8 mouse cellular contexts compared by ENCODE assay signal in genomic region chr11:106007821-106008220, GRCm38 (mm10). TPM values are rescaled to one million over a fixed set of nuclear protein-coding genes. Genes with fewer than 3 reads are reported as not detected.
A peak's percentile ranks its signal among the peaks of the same experiment; 100 is the strongest.
DNase-seq lines count a peak whose midpoint lies in the region; ATAC-seq lines count a peak whose summit lies in the region.

Kcnh6 (plus strand) TSS chr11:106008124.

- H3K9ac ChIP-seq in forebrain, embryonic 15.5 days (replicated peaks): no peak within 1 kb of the TSS; the same call in 1 of the 2 replicates
- H3K9ac ChIP-seq in hindbrain, embryonic 13.5 days: peak within 1 kb of the TSS; percentile 46; the same call in 1 of the 2 replicates
- H3K9ac ChIP-seq in midbrain, embryonic 16.5 days (ENCODE audit: low read depth, low read length): peak within 1 kb of the TSS; percentile 55

- intact Hi-C loops in left cerebral cortex, postnatal 4 days (cut with DNase I): no loop called here
- intact Hi-C loops in left cerebral cortex, postnatal 25 days (cut with DNase I): no loop called here

- peaks cover 5% of the 10 kb centered on the region for H3K4me1 ChIP-seq in forebrain, embryonic 15.5 days
- peaks cover 36% of the 10 kb centered on the region for H3K4me1 ChIP-seq in hindbrain, embryonic 13.5 days (replicated peaks)
- no peaks in the 10 kb centered on the region for H3K4me1 ChIP-seq in midbrain, embryonic 16.5 days (ENCODE audit: control insufficient read depth, insufficient read depth, low read length)

- no peaks in the 10 kb centered on the region for H3K27me3 ChIP-seq in forebrain, embryonic 15.5 days
- H3K27me3 ChIP-seq in hindbrain, embryonic 13.5 days: peaks cover 29% of the 10 kb centered on the region
- peaks cover 2% of the 10 kb centered on the region; the same call in 1 of the 2 replicates for H3K27me3 ChIP-seq in midbrain, embryonic 16.5 days (ENCODE audit: control insufficient read depth, insufficient read depth, low read depth, low read length)

- no peak within 1 kb of the TSS for H3K4me3 ChIP-seq in forebrain, embryonic 15.5 days
- H3K4me3 ChIP-seq in hindbrain, embryonic 13.5 days: peak within 1 kb of the TSS; percentile 19
- peak within 1 kb of the TSS; percentile 13; the same call in 1 of the 2 replicates for H3K4me3 ChIP-seq in midbrain, embryonic 16.5 days (ENCODE audit: low read depth, low read length)

- H3K27ac ChIP-seq in forebrain, embryonic 15.5 days (replicated peaks): no peak within 1 kb of the TSS
- no peak within 1 kb of the TSS for H3K27ac ChIP-seq in hindbrain, embryonic 13.5 days
- H3K27ac ChIP-seq in midbrain, embryonic 16.5 days (ENCODE audit: low read length): no peak within 1 kb of the TSS

- H3K4me2 ChIP-seq in forebrain, embryonic 15.5 days (replicated peaks): peak within 1 kb of the TSS; percentile 39
- H3K4me2 ChIP-seq in hindbrain, embryonic 13.5 days: peak within 1 kb of the TSS; percentile 52
- H3K4me2 ChIP-seq in midbrain, embryonic 16.5 days (ENCODE audit: low read length): peak within 1 kb of the TSS; percentile 53

- peak; percentile 46 for DNase-seq in left cerebral cortex, postnatal 4 days
- DNase-seq in left cerebral cortex, postnatal 25 days (ENCODE audit: low spot score in 2 of 2): no peak
- DNase-seq in liver: peak; percentile 75
- DNase-seq in testis, postnatal 10 days (ENCODE audit: low spot score): peak; percentile 90
- DNase-seq in layer of hippocampus, adult 8-10 months (ENCODE audit: low spot score in 2 of 2): no peak

- 1% methylated on average over 25 of the region's 25 CpGs for WGBS in forebrain, embryonic 15.5 days
- WGBS in hindbrain, embryonic 13.5 days: 1% methylated on average over 25 of the region's 25 CpGs
- WGBS in midbrain, embryonic 16.5 days: under 1% methylated on average over 23 of the region's 25 CpGs

- H3K9me3 ChIP-seq in forebrain, embryonic 15.5 days: no peaks in the 10 kb centered on the region
- no peaks in the 10 kb centered on the region for H3K9me3 ChIP-seq in hindbrain, embryonic 13.5 days
- no peaks in the 10 kb centered on the region for H3K9me3 ChIP-seq in midbrain, embryonic 16.5 days (replicated peaks; ENCODE audit: control insufficient read depth, low read length, poor library complexity, severe bottlenecking)

- no peaks in the 10 kb centered on the region for H3K36me3 ChIP-seq in forebrain, embryonic 15.5 days
- no peaks in the 10 kb centered on the region for H3K36me3 ChIP-seq in hindbrain, embryonic 13.5 days
- no peaks in the 10 kb centered on the region for H3K36me3 ChIP-seq in midbrain, embryonic 16.5 days (ENCODE audit: control insufficient read depth, insufficient read depth, low read length)

- no peak for ATAC-seq in forebrain, embryonic 15.5 days (replicated peaks)
- ATAC-seq in hindbrain, embryonic 13.5 days (ENCODE audit: low FRiP score): no peak
- 0 out of 2 replicates have a peak, but pooled peaks have one; percentile 5 for ATAC-seq in midbrain, embryonic 16.5 days

RNA-seq across cellular contexts. Expression of gene Kcnh6, which starts in this region (rescaled TPM):
- total RNA-seq in left cerebral cortex, postnatal 4 days (2021): 1 to 10 TPM; 1.4 to 1.7 TPM
- 1 to 10 TPM; 1.6 to 2.0 TPM for total RNA-seq in left cerebral cortex, postnatal 25 days (2021)
- polyA plus RNA-seq in forebrain, embryonic 15.5 days (2015; fragmentation: Nextera tagmentation; extraction: Ambion mirVana): 0.57 and 0.59 TPM in 2 replicates
- polyA plus RNA-seq in hindbrain, embryonic 13.5 days (2015; fragmentation: Nextera tagmentation; extraction: Ambion mirVana): 1.7 and 2.3 TPM in 2 replicates
- polyA plus RNA-seq in midbrain, embryonic 16.5 days (2015; fragmentation: Nextera tagmentation; extraction: Ambion mirVana): 1.8 and 2.2 TPM in 2 replicates
- 1 to 10 TPM; 1.1 to 1.6 (median 1.3) TPM for total RNA-seq in layer of hippocampus, adult 8-10 months (2022)

Comparison
In these comparisons a context has a peak if more than half of its experiments do, and no peak if none do; other contexts are left out.
1. DNase-seq: peak in left cerebral cortex, postnatal 4 days (single experiment), liver (single experiment) and testis, postnatal 10 days (single experiment); none in left cerebral cortex, postnatal 25 days (0 of 2) and layer of hippocampus, adult 8-10 months (0 of 2).
2. Peak in every context shown above with its lines, with median percentiles within 50 percentile points of each other: H3K4me2 ChIP-seq.